Mouse (Mus musculus) liver, embryonic 14.5 days (tissue): ENCODE results near the gene Uqcr11. TPM values are rescaled to one million over a fixed set of nuclear protein-coding genes. Genes with fewer than 3 reads are reported as not detected.

Experiments used
- ATAC-seq: fragments of 200-750 bp; cut with Nextera tagmentation; 2 replicates; pipeline ENCODE4 v1.8.0; 2017; ENCODE audit warnings: moderate number of reproducible peaks, mild to moderate bottlenecking, moderate library complexity; ENCODE audit not compliant: insufficient read depth
- DNase-seq, 3 experiments: peaks; one replicate each; pipeline ENCODE4 v3.0.0-alpha.2; 2012 to 2013; ENCODE audit warnings: low read depth in 3 of 3, low spot score in 3 of 3
- H3K27ac ChIP-seq: fragments of 300-500 bp; sonication (generic); 2 replicates; pipeline ENCODE4 v1.5.1; 2014; ENCODE audit warnings: moderate library complexity, mild to moderate bottlenecking, control low read depth, inconsistent platforms
- H3K27me3 ChIP-seq: fragments of 300-500 bp; sonication (generic); 2 replicates; pipeline ENCODE4 v1.6.1; 2014; ENCODE audit warnings: mild to moderate bottlenecking, low read length, moderate library complexity; ENCODE audit not compliant: control insufficient read depth, insufficient read depth
- H3K36me3 ChIP-seq: fragments of 300-500 bp; sonication (generic); replicated peaks from 2 replicates; pipeline ENCODE4 v1.6.1; 2014; ENCODE audit warnings: low read depth; ENCODE audit not compliant: control insufficient read depth, insufficient read depth
- H3K4me1 ChIP-seq, 2 experiments: fragments of 200-500 bp in 1 of 2; fragments of 300-500 bp in 1 of 2; sonication (generic) in 1 of 2; replicated peaks; 2 replicates each; pipeline ENCODE4 v1.6.1; 2012 to 2014; ENCODE audit warnings: antibody characterized with exemption in 1 of 2, inconsistent platforms in 1 of 2, low read length in 1 of 2; ENCODE audit not compliant: control insufficient read depth in 2 of 2, insufficient read depth in 2 of 2
- H3K4me2 ChIP-seq: fragments of 300-500 bp; sonication (generic); 2 replicates; pipeline ENCODE4 v1.6.1; 2014; ENCODE audit warnings: low read depth, mild to moderate bottlenecking, control low read depth, moderate library complexity
- H3K4me3 ChIP-seq, 2 experiments: fragments of 200-500 bp in 1 of 2; fragments of 300-500 bp in 1 of 2; sonication (generic) in 1 of 2; 2 replicates each; pipeline ENCODE4 v1.5.1; 2012 to 2014; ENCODE audit warnings: low read depth in 2 of 2, low read length in 2 of 2, mild to moderate bottlenecking in 2 of 2, control low read depth in 1 of 2, inconsistent platforms in 1 of 2, moderate library complexity in 1 of 2; ENCODE audit not compliant: insufficient read depth in 1 of 2
- H3K9ac ChIP-seq: fragments of 300-500 bp; sonication (generic); replicated peaks from 2 replicates; pipeline ENCODE4 v1.6.1; 2014; ENCODE audit warnings: mild to moderate bottlenecking, control low read depth, moderate library complexity
- H3K9me3 ChIP-seq: fragments of 300-500 bp; sonication (generic); 2 replicates; pipeline ENCODE4 v1.6.1; 2016; ENCODE audit warnings: low read length, mixed read lengths; ENCODE audit not compliant: control insufficient read depth
- CTCF ChIP-seq: IDR thresholded peaks from 2 replicates; pipeline ENCODE4 v1.5.1; 2016; ENCODE audit warnings: antibody characterized with exemption, low read depth, control low read depth
- EP300 ChIP-seq: IDR thresholded peaks from 2 replicates; pipeline ENCODE4 v1.6.1; 2016; ENCODE audit warnings: antibody characterized with exemption, low read depth
- whole genome bisulfite sequencing: fragments of 180-500 bp; shearing (Covaris S2); extraction: QIAGEN DNeasy Blood & Tissue Kit; methylation state at CpG from one replicate; pipeline ENCODE4 v1.1.7; 2014; ENCODE audit not compliant: insufficient replicate concordance; 5-methylcytosine and 5-hydroxymethylcytosine counted together
- polyA plus RNA-seq, 2 experiments: library from polyadenylated mRNA; depleted of rRNA in 1 of 2; stranded (reverse) in 1 of 2; unstranded in 1 of 2; fragments of >200 nt; fragmentation: Nextera tagmentation in 1 of 2; extraction: Ambion mirVana in 1 of 2; gene quantifications; 2 replicates each; pipeline versions ENCODE4 v1.2.1 to v1.2.3; 2012 to 2014

The Uqcr11 gene
- polyA plus RNA-seq, 2 experiments: 571 to 729 TPM

- H3K4me1 ChIP-seq: peaks cover 32 to 35% of the 10 kb centered on the region in 2 experiments
- peak overlapping the region; percentile 71 to 93 for H3K4me3 ChIP-seq
- peak overlapping the region; percentile 46 for H3K27ac ChIP-seq
- no peaks in the 10 kb centered on the region for H3K9me3 ChIP-seq
- H3K9ac ChIP-seq: peak overlapping the region; percentile 85
- no peak for DNase-seq
- H3K4me2 ChIP-seq: peak overlapping the region; percentile 95
- 24% methylated on average over 16 of the region's 16 CpGs for WGBS
- peaks cover 39% of the 10 kb centered on the region for H3K36me3 ChIP-seq
- no peak for TF ChIP-seq CTCF
- no peak for ATAC-seq
- no peaks in the 10 kb centered on the region for H3K27me3 ChIP-seq
Observed at GRCm38 (mm10) chr10:80431570-80432386, 25.1 kb upstream of the Uqcr11 start.

DNA sequence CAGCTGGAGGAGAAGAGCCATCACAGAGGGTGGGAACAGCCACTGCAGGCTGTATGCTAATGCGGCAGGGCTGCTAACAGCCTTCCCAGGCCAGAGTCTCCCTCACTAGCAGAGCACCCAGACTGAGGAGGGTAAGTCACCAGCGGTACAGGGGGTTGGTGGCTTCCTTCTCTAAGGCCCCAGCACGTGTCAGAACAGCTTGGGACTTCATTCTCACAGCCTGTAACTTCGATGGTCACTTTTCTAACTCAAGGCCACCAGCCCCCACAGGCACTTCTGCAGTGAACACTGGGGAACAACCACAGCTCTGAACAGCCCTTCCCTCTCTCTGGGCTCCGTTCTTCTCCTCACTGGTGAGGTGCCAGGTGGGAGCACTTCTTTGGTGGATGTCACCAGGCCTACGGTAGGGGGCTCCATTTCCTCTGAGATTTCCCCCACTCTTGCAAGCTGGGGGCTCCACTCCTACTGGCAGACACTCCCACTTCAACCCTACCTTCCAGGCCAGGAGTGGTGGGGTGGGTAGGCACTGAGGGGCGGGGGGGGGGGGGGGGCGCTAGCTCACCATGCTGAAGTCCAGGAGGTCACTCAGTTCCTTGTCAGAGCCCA is 23.8 kb upstream of the Uqcr11 start:
- WGBS: 81% methylated on average over 6 of the region's 8 CpGs
- H3K9ac ChIP-seq: 0 out of 2 replicates have a peak overlapping the region, but pooled peaks have one; percentile 1

GRCm38 (mm10) chr10:80429800-80430199 is 23.2 kb upstream of the Uqcr11 start:
- Histone ChIP-seq H3K9ac (no peak overlapping the region), H3K9me3 (peaks cover 3% of the 10 kb centered on the region; the same call in 1 of the 2 replicates), H3K36me3 (peaks cover 59% of the 10 kb centered on the region), H3K27ac (no peak overlapping the region), H3K4me3 (no peak overlapping the region), H3K4me1 (peaks cover 13 to 16% of the 10 kb centered on the region in 2 experiments), H3K27me3 (no peaks in the 10 kb centered on the region), H3K4me2 (no peak overlapping the region)
- WGBS: 87% methylated on average over 8 of the region's 8 CpGs
- DNase-seq (no peak), ATAC-seq (no peak)
- TF ChIP-seq EP300: no peak
- no peak for TF ChIP-seq CTCF

More for the DNA sequence above, 23.8 kb upstream of the Uqcr11 start:
- no peak overlapping the region for H3K4me2 ChIP-seq
- no peak for TF ChIP-seq CTCF
- TF ChIP-seq EP300: no peak
- H3K4me1 ChIP-seq: peaks cover 19 to 22% of the 10 kb centered on the region in 2 experiments
- H3K27ac ChIP-seq: no peak overlapping the region; the same call in 1 of the 2 replicates
- no peaks in the 10 kb centered on the region for H3K9me3 ChIP-seq
- no peak for ATAC-seq
- DNase-seq: no peak
- no peaks in the 10 kb centered on the region for H3K27me3 ChIP-seq
- H3K36me3 ChIP-seq: peaks cover 52% of the 10 kb centered on the region
- H3K4me3 ChIP-seq: no peak overlapping the region

GRCm38 (mm10) chr10:80425041-80425440 is 18.4 kb upstream of the Uqcr11 start:
- H3K4me1 ChIP-seq: peaks cover 47 to 48% of the 10 kb centered on the region in 2 experiments
- DNase-seq (no peak), ATAC-seq (no peak)
- no peaks in the 10 kb centered on the region for H3K27me3 ChIP-seq
- TF ChIP-seq EP300: no peak
- TF ChIP-seq CTCF: peak; percentile 37
- peak overlapping the region; percentile 93 for H3K27ac ChIP-seq
- H3K9me3 ChIP-seq: peaks cover 3% of the 10 kb centered on the region; the same call in 1 of the 2 replicates
- peaks cover 69% of the 10 kb centered on the region for H3K36me3 ChIP-seq
- WGBS: 91% methylated on average over 3 of the region's 3 CpGs
- no peak overlapping the region for H3K9ac ChIP-seq
- H3K4me3 ChIP-seq: no peak overlapping the region
- H3K4me2 ChIP-seq: no peak overlapping the region

- DNase-seq: peak; percentile 77 to 79 (median 78)
- no peaks in the 10 kb centered on the region for H3K27me3 ChIP-seq
- peak overlapping the region in 1 of 2 experiments; percentile 0; a peak in 1 of 4 replicates for H3K4me3 ChIP-seq
- ATAC-seq: peak; percentile 69
- peak overlapping the region; percentile 85 for H3K4me2 ChIP-seq
- peaks cover 3% of the 10 kb centered on the region; the same call in 1 of the 2 replicates for H3K9me3 ChIP-seq
- H3K9ac ChIP-seq: peak overlapping the region; percentile 62
- peak overlapping the region; percentile 93 for H3K27ac ChIP-seq
- H3K4me1 ChIP-seq: peaks cover 62 to 63% of the 10 kb centered on the region in 2 experiments
- TF ChIP-seq EP300 (no peak), CTCF (peak; percentile 40; the same call in 1 of the 2 replicates)
- peaks cover 69% of the 10 kb centered on the region for H3K36me3 ChIP-seq
- WGBS: 13% methylated on average over 4 of the region's 4 CpGs
Observed at GRCm38 (mm10) chr10:80423562-80423961, 16.9 kb upstream of the Uqcr11 start.
